Mouse (Mus musculus) heart, adult 2 months (tissue): Measurements from ENCODE around the gene Igsf9.

Experiments
- CTCF ChIP-seq: fragments of 200-600 bp; IDR thresholded peaks from 2 replicates; pipeline ENCODE4 v1.8.1; 2022; ENCODE audit warnings: antibody characterized with exemption, mild to moderate bottlenecking, moderate library complexity
- EP300 ChIP-seq: fragments of 200-500 bp; IDR thresholded peaks from 2 replicates; pipeline ENCODE4 v1.6.1; 2011; ENCODE audit warnings: low read depth, low read length, control low read depth; ENCODE audit not compliant: insufficient read depth
- POLR2A ChIP-seq: fragments of 200-500 bp; IDR thresholded peaks from 2 replicates; pipeline ENCODE4 v1.6.1; 2011; ENCODE audit warnings: mild to moderate bottlenecking, low read depth, low read length, control low read depth; ENCODE audit not compliant: insufficient read depth

GRCm38 (mm10) chr1:172520576-172521440, 39.2 kb downstream of the Igsf9 start, which contains the start of gene Cfap45:
- TF ChIP-seq POLR2A = peak; percentile 63
- TF ChIP-seq CTCF = no peak
- TF ChIP-seq EP300 = peak; percentile 48; the same call in 1 of the 2 replicates
